ENCODE assay signal across 8 mouse cellular contexts in the genomic region with DNA sequence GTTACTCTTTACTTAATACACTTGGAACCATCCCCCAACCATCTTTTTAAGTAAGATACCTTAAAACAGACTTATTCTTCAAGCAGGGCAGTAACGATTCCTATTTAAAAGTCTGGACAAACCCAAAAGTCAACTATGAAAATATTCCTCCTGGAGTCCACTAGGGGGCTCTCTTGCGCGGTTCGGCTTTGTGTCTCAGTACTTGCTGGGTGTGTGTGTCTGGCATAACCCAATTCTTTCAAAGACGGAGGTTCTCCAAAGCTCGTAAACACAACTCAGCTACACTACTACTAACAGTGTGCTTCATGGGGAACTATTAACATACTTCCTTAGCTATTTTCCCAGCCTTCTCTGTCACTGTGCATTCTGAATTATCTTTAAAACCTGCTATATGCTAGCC.
DNase-seq lines count a peak whose midpoint lies in the region; ATAC-seq and TF ChIP-seq lines count a peak whose summit lies in the region.

No protein-coding gene starts in this region.

- H3K27me3 ChIP-seq in kidney, adult 2 months (replicated peaks; ENCODE audit: control insufficient read depth, insufficient read depth, low read length) = no peaks in the 10 kb centered on the region

- 9% methylated on average over 6 of the region's 6 CpGs for WGBS in kidney, adult 2 months

- DNase-seq in 416B (ENCODE audit: low read depth) (peak; percentile 69), ES-E14 (ENCODE audit: low read depth, low spot score) (peak; percentile 49)
- peak; percentile 45 for DNase-seq in cerebellum, adult 11-12 months
- peak; percentile 28 to 80 for DNase-seq in frontal cortex, adult 2 months (ENCODE audit: extremely low spot score in 1 of 2, low spot score in 1 of 2)
- peak; percentile 75 for DNase-seq in kidney, adult 2 months
- DNase-seq in left cerebral cortex, postnatal 4 days = peak; percentile 65
- peak; percentile 63 for DNase-seq in ovary, postnatal 36 days (ENCODE audit: low spot score)

- intact Hi-C loops in left cerebral cortex, postnatal 4 days (cut with DNase I) = no loop called here

- ATAC-seq in erythroid progenitor cell, adult 5-6 weeks (replicated peaks; ENCODE audit: low FRiP score, poor library complexity, severe bottlenecking) = no peak

- no peak overlapping the region for H3K9ac ChIP-seq in ES-E14 (ENCODE audit: insufficient read depth, low read depth, low read length, poor library complexity, severe bottlenecking)

- in situ Hi-C loops in ES-E14 (cut with MboI; ENCODE audit: low sequenced_read_pairs in 2 of 2, unreplicated experiment in 2 of 2) = no loop called here

- H3K27ac ChIP-seq in ES-E14 (ENCODE audit: insufficient read depth, low read depth, low read length, poor library complexity, severe bottlenecking) = no peak overlapping the region
- no peak overlapping the region for H3K27ac ChIP-seq in kidney, adult 2 months (ENCODE audit: insufficient read depth, low read depth, low read length)

- no peak for TF ChIP-seq POLR2A in kidney, adult 2 months (IDR thresholded peaks at IDR 0.05; ENCODE audit: low read depth, low read length)

- TF ChIP-seq CTCF in kidney, adult 2 months (conservative IDR thresholded peaks at IDR 0.05; ENCODE audit: insufficient read depth, insufficient read length, low read depth, low read length) = peak; percentile 67

- no peaks in the 10 kb centered on the region for H3K36me3 ChIP-seq in ES-E14 (ENCODE audit: control insufficient read depth, insufficient read depth, low read length, poor library complexity, severe bottlenecking)
- peaks cover 3% of the 10 kb centered on the region; the same call in 1 of the 2 replicates for H3K36me3 ChIP-seq in kidney, adult 2 months (ENCODE audit: control insufficient read depth, insufficient read depth, low read length)

- H3K9me3 ChIP-seq in ES-E14 (ENCODE audit: control insufficient read depth, insufficient read depth, low read depth, low read length) = no peaks in the 10 kb centered on the region

- H3K4me1 ChIP-seq in ES-E14 (ENCODE audit: control insufficient read depth in 2 of 2, insufficient read depth in 2 of 2, low read length in 2 of 2, poor library complexity in 1 of 2) = no peaks in the 10 kb centered on the region
- H3K4me1 ChIP-seq in kidney, adult 2 months (ENCODE audit: control insufficient read depth, insufficient read depth, low read length) = no peaks in the 10 kb centered on the region; the same call in 1 of the 2 replicates

- H3K4me3 ChIP-seq in ES-E14 (ENCODE audit: insufficient read depth in 1 of 2, low read depth in 1 of 2, low read length in 2 of 2, poor library complexity in 1 of 2, severe bottlenecking in 1 of 2) = no peak overlapping the region
- H3K4me3 ChIP-seq in kidney, adult 2 months (ENCODE audit: insufficient read depth, low read depth, low read length) = no peak overlapping the region

TF ChIP-seq in ES-E14, 5 proteins besides CTCF, POLR2A, EP300 and RAD21:
- TF ChIP-seq ZC3H11A (IDR thresholded peaks at IDR 0.05; ENCODE audit: borderline replicate concordance, low read depth, low read length) = no peak
- no peak for TF ChIP-seq CHD2 (IDR thresholded peaks at IDR 0.05; ENCODE audit: low read depth, low read length)
- TF ChIP-seq MAFK (IDR thresholded peaks at IDR 0.05; ENCODE audit: insufficient read depth, low read depth, low read length) = no peak
- TF ChIP-seq ZNF384 (IDR thresholded peaks at IDR 0.05; ENCODE audit: low read depth, low read length) = no peak
- TF ChIP-seq HCFC1 (IDR thresholded peaks at IDR 0.05; ENCODE audit: borderline replicate concordance, insufficient read depth, low read length) = no peak
